Mouse (Mus musculus) E14TG2a.4 (cell line): ENCODE results near the gene Gm3336.

Experiments used
- H3K27me3 ChIP-seq: 2 replicates; pipeline ENCODE4 v1.6.1; 2014; ENCODE audit warnings: low read length, control low read depth; ENCODE audit not compliant: insufficient read depth
- H3K36me3 ChIP-seq: 2 replicates; pipeline ENCODE4 v1.6.1; 2014; ENCODE audit warnings: low read length, control low read depth; ENCODE audit not compliant: insufficient read depth
- H3K4me1 ChIP-seq: replicated peaks from 2 replicates; pipeline ENCODE4 v1.6.1; 2014; ENCODE audit warnings: low read depth, low read length, control low read depth
- H3K4me3 ChIP-seq: replicated peaks from 2 replicates; pipeline ENCODE4 v1.5.1; 2014; ENCODE audit warnings: mild to moderate bottlenecking, low read length
- H3K9me3 ChIP-seq: 2 replicates; pipeline ENCODE4 v1.6.1; 2014; ENCODE audit warnings: low read length, control low read depth
- CTCF ChIP-seq: conservative IDR thresholded peaks from 2 replicates; pipeline ENCODE4 v1.5.1; 2014; ENCODE audit warnings: low read length
- NANOG ChIP-seq: IDR thresholded peaks from 2 replicates; pipeline ENCODE4 v1.6.1; 2014; ENCODE audit warnings: borderline replicate concordance, low read length, mixed read lengths
- POU5F1 ChIP-seq: IDR thresholded peaks from 2 replicates; pipeline ENCODE4 v1.6.1; 2014; ENCODE audit warnings: low read length, borderline replicate concordance

Gene Gm3336

DNA sequence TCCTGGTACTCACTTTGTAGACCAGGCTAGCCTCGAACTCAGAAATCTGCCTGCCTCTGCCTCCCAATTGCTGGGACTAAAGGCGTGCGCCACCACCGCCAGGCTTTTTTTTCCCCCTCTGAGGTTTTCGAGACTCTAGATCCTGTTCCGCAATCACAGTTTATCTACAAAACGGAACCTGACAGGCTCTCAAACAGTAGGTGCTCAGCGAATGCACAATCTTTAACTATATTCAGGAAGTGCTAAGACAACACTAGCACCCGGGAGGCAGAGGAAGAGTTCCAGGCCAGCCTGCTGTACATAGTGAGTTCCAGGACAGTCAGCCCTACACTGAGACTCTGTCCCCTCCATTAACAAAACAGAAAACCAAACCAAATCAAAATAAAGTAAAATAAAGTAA, 47.0 kb downstream of the Gm3336 start:
- TF ChIP-seq CTCF (no peak), POU5F1 (no peak), NANOG (no peak)
- Histone ChIP-seq H3K36me3 (peaks cover 58% of the 10 kb centered on the region), H3K4me3 (peak overlapping the region; percentile 80), H3K9me3 (no peaks in the 10 kb centered on the region), H3K4me1 (peaks cover 89% of the 10 kb centered on the region), H3K27me3 (peaks cover 8% of the 10 kb centered on the region; the same call in 1 of the 2 replicates)

DNA sequence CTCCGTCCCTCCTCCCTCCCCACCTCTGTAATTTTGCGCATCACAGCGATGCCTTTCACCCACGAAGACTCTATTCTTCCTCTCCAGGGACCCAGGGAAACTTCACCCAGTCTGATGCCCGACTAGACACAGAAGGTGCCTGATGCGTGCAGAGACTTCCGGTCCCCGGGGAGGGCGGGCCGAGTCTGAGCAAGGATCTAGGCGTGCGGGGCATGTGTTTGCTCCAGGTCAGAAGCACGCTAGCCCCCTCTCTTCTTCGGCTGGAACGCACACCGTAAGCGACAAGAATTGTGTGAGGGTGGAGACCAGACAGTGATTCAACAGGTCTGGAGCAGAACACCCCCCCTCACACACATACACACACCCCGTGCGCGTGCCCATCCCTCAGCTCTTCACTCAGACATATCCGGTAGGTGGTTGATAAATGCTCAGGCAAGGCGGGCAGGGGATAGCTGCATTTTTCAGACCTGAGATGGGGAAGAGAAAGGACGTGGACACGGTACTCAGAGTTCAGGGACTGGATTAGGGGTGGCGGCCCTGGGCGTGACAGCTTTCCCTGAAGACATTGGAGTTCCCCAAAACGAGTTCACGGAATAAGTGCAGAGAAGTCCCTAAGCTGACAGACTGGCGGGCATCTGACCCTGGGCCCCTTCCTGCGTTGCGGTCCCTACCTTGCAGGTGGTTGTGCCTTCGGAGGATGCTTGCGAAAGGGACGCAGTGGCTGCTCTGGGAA, 47.7 kb downstream of the Gm3336 start:
- TF ChIP-seq CTCF (no peak), POU5F1 (no peak), NANOG (no peak)
- H3K4me3 ChIP-seq = peak overlapping the region; percentile 80
- no peaks in the 10 kb centered on the region for H3K9me3 ChIP-seq
- peaks cover 8% of the 10 kb centered on the region; the same call in 1 of the 2 replicates for H3K27me3 ChIP-seq
- peaks cover 96% of the 10 kb centered on the region for H3K4me1 ChIP-seq
- H3K36me3 ChIP-seq = peaks cover 65% of the 10 kb centered on the region

DNA sequence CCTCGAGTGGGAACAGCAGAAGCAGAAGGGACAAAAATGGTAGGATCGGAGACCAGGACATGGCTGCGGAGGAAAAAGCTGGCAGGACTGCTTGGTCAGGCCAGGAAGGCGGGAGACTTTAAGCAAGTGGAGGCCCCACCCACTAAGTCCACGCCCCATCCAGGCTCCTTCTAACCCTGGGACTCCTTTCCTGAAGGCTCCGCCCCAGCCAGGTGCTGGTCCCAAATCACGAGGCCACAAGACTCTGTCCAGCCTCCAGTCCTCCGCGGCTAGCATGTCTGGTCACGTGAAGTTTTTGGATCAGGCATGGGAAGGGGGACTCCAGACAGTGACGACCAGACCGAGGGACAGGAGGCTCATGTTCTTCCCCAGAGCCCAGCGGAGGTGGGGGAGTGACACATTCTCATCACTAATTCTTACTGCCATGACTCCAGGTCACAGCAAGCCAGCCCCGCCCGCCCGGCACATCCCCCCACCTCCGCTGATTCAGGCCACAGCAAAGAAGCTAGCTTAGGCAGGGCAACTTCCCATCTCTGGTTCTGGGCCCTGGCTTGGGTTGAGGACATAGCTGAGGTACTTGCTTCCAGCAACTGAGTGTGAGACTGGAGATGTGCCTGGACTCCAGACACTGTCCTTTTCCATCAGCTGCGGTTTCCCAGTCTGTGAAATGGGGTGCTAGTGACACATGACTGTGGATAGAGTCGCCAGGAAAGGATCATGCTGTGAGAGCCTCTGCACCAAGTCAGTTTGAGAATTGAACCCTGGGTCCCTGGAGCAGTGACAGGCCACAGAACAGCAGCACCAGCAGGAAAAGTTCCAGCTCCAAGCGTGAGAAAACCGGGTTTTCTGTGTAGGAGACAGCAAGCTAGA, 48.5 kb downstream of the Gm3336 start:
- peaks cover 97% of the 10 kb centered on the region for H3K4me1 ChIP-seq
- no peaks in the 10 kb centered on the region for H3K9me3 ChIP-seq
- peaks cover 8% of the 10 kb centered on the region; the same call in 1 of the 2 replicates for H3K27me3 ChIP-seq
- H3K36me3 ChIP-seq = peaks cover 73% of the 10 kb centered on the region
- TF ChIP-seq CTCF = no peak
- no peak for TF ChIP-seq NANOG
- no peak for TF ChIP-seq POU5F1
- peak overlapping the region; percentile 80 for H3K4me3 ChIP-seq

DNA sequence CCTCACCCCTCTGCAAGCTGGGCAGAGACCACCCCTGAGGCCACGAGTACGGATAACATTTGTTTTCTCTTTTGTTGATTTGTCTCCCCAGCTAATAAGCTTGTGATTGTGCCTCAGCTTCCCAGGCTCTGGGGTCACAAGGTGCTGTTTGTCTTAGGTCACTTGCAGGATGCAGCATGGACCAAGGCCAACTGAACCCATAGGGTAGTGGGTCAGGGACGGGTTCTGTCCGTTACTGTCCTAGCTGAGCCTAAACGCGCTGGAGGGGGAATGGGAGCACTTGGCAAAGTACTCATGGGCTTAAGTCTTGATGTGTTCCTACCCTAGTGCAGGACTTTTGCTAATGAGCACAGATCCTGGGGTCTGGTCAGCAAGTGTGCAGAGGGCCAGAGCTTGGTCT, 49.2 kb downstream of the Gm3336 start:
- Histone ChIP-seq H3K4me1 (peaks cover 96% of the 10 kb centered on the region), H3K27me3 (peaks cover 8% of the 10 kb centered on the region; the same call in 1 of the 2 replicates), H3K4me3 (0 out of 2 replicates have a peak overlapping the region, but pooled peaks have one; percentile 44), H3K9me3 (no peaks in the 10 kb centered on the region), H3K36me3 (peaks cover 74% of the 10 kb centered on the region)
- TF ChIP-seq CTCF = no peak

DNA sequence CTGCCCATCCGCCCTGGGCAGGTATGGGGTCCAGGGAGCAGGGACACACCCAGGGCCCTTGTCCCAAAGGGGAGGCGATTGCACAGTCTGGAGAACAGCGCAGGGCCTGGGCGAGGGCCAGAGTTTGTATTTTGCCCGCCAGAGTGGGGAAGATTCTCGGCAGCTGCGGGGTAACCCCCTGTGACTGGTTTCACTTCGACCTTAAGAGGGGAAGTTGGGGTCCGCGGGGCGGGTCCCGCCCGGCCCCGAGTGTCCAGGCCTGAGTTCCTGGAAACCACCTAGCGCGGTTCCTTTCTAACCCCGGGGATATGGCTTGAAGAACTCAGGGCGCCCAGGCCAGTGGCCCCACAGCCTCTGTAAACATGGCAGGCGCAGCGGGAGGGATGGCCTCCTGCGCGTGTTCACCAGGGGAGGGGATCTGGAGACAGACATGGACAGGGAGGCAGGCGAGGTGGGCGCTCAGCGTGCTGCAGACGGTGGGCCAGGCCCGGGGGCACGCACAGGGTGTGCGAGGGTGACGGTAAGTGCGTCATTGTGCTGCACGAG, 50.0 kb downstream of the Gm3336 start:
- Histone ChIP-seq H3K4me1 (peaks cover 97% of the 10 kb centered on the region), H3K4me3 (peak overlapping the region; percentile 72), H3K36me3 (peaks cover 74% of the 10 kb centered on the region), H3K27me3 (peaks cover 8% of the 10 kb centered on the region; the same call in 1 of the 2 replicates), H3K9me3 (no peaks in the 10 kb centered on the region)
- TF ChIP-seq POU5F1 = no peak
- no peak for TF ChIP-seq CTCF
- TF ChIP-seq NANOG = no peak

DNA sequence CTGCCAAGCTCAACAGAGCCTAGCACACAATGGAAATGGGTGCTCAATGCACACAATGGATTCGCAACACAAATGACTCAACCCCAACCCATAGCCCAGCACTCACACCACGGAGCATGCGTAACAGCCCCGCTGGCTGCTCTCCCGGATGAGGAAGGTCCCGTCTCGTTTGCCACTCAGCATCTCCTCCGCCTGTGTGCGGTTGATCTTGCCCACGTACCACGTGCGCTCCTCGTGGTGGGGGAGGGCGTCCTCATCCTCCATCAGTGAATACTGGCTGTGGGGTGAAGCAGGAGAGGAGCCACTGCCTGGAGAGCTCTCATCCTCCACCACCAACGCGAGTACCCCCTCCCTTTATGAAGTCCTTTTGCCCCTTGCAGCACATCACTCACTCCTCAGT, 50.6 kb downstream of the Gm3336 start:
- H3K9me3 ChIP-seq = no peaks in the 10 kb centered on the region
- H3K27me3 ChIP-seq = peaks cover 8% of the 10 kb centered on the region; the same call in 1 of the 2 replicates
- peaks cover 98% of the 10 kb centered on the region for H3K4me1 ChIP-seq
- H3K36me3 ChIP-seq = peaks cover 75% of the 10 kb centered on the region
- TF ChIP-seq CTCF (no peak), NANOG (no peak), POU5F1 (no peak)
- peak overlapping the region; percentile 72 for H3K4me3 ChIP-seq

DNA sequence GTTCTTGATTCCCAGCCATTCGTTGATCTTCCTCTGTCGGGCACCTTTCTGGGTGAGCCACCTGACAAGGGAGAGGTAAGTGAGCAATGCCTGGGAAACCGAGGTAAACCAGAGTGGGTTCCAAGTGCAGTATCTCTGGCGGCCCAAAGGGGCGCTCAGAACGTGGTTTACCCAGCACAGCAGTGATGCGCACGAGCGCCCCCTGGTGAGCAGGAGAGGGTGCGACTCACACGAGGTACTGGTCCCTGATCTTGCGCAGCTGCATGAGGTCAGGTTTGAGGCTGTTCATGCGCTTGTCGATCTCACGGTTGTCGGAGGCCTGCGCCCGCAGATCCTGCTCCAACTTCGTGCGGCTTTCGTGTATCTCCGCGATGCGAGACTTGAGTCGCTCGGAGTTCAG, 51.0 kb downstream of the Gm3336 start:
- Histone ChIP-seq H3K36me3 (peaks cover 75% of the 10 kb centered on the region), H3K4me1 (peaks cover 98% of the 10 kb centered on the region), H3K27me3 (peaks cover 8% of the 10 kb centered on the region; the same call in 1 of the 2 replicates), H3K9me3 (no peaks in the 10 kb centered on the region), H3K4me3 (peak overlapping the region; percentile 72)
- TF ChIP-seq CTCF (peak; percentile 96), POU5F1 (no peak), NANOG (no peak)

DNA sequence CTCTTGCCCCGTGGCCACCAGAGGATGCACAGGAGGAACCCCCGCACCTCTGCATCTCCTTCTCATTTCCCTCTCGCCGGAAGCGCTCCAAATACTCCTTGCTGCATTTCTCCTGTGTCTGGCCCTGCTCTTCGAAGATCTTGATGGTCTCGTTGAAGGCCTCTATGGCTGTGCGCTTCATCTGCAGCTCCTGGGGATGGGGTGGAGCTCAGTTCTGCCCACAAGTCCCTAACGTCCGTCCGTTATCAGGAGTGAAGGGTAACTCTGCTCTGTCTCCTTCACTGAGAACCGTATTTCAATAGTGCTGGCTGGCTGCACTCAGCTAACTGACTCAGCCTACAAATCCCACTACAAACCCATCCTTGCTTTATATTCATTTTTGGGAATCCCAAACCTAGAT, 51.5 kb downstream of the Gm3336 start:
- H3K27me3 ChIP-seq = peaks cover 5% of the 10 kb centered on the region; the same call in 1 of the 2 replicates
- H3K4me1 ChIP-seq = peaks cover 97% of the 10 kb centered on the region
- peak overlapping the region; percentile 72 for H3K4me3 ChIP-seq
- no peaks in the 10 kb centered on the region for H3K9me3 ChIP-seq
- peaks cover 75% of the 10 kb centered on the region for H3K36me3 ChIP-seq
- no peak for TF ChIP-seq CTCF
- TF ChIP-seq NANOG = no peak
- TF ChIP-seq POU5F1 = no peak
